Mouse (Mus musculus) kidney, adult 2 months (tissue): Measurements from ENCODE around the gene Wdr92.
"Not testable (repeated sequence)": the region's sequence is repeated elsewhere in the genome, so short reads cannot be mapped to it uniquely, and the experiment has no call there.

Experiments used
- CTCF ChIP-seq: fragments of 200-500 bp; conservative IDR thresholded peaks from 2 replicates; pipeline ENCODE4 v1.5.1; 2011; ENCODE audit warnings: low read depth, mild to moderate bottlenecking, control low read depth, low read length, moderate library complexity, mixed read lengths; ENCODE audit not compliant: insufficient read depth, insufficient read length
- POLR2A ChIP-seq: fragments of 200-500 bp; IDR thresholded peaks from one replicate; pipeline ENCODE4 v1.6.1; 2011; ENCODE audit warnings: low read depth, low read length, control low read depth

DNA sequence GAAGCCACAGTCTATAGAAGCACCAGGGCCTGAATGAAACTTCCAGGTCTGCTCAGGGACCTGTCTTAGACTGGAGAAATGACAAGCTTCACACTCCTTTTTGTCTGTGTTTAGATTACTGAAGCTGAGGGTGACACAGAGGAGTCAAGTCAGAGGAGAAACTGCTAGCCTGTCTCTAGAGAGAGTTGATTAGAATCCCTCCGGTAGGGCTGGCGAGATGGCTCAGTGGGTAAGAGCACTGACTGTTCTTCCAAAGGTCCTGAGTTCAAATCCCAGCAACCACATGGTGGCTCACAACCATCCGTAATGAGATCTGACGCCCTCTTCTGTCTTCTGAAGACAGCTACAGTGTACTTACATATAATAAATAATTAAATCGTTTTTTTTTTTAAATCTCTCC, 56.7 kb downstream of the Wdr92 start:
- not testable (repeated sequence) for TF ChIP-seq CTCF, POLR2A
